In genomic region chr13:65112459-65113110, GRCm38 (mm10) we compare ENCODE assay signal across 8 mouse cellular contexts. TPM values are rescaled to one million over a fixed set of nuclear protein-coding genes. Genes with fewer than 3 reads are reported as not detected.
DNase-seq lines count a peak whose midpoint lies in the region; ATAC-seq lines count a peak whose summit lies in the region.

Gene Mfsd14b, minus strand, starts transcription at chr13:65112975.

- H3K36me3 ChIP-seq in heart, embryonic 14.5 days (ENCODE audit: control insufficient read depth, insufficient read depth, low read length), result no peaks in the 10 kb centered on the region
- H3K36me3 ChIP-seq in liver, embryonic 13.5 days, result no peaks in the 10 kb centered on the region
- H3K36me3 ChIP-seq in stomach, embryonic 16.5 days (ENCODE audit: control insufficient read depth, insufficient read depth, low read length), result no peaks in the 10 kb centered on the region

- no peaks in the 10 kb centered on the region for H3K27me3 ChIP-seq in heart, embryonic 14.5 days (ENCODE audit: control insufficient read depth, insufficient read depth, low read length)
- H3K27me3 ChIP-seq in liver, embryonic 13.5 days, result no peaks in the 10 kb centered on the region
- no peaks in the 10 kb centered on the region for H3K27me3 ChIP-seq in stomach, embryonic 16.5 days (ENCODE audit: control insufficient read depth, insufficient read depth, low read length)

- no peaks in the 10 kb centered on the region for H3K9me3 ChIP-seq in heart, embryonic 14.5 days (ENCODE audit: control insufficient read depth, low read length)
- H3K9me3 ChIP-seq in liver, embryonic 13.5 days (replicated peaks), result no peaks in the 10 kb centered on the region
- H3K9me3 ChIP-seq in stomach, embryonic 16.5 days (replicated peaks; ENCODE audit: control insufficient read depth, low read length), result no peaks in the 10 kb centered on the region

- H3K9ac ChIP-seq in heart, embryonic 14.5 days (ENCODE audit: low read length), result peak within 1 kb of the TSS; percentile 95
- peak within 1 kb of the TSS; percentile 94 for H3K9ac ChIP-seq in liver, embryonic 13.5 days
- H3K9ac ChIP-seq in stomach, embryonic 16.5 days (ENCODE audit: low read length), result peak within 1 kb of the TSS; percentile 97

- peak; percentile 96 for ATAC-seq in CD4-positive, CD25-positive, alpha-beta regulatory T cell, adult 4 months
- ATAC-seq in heart, embryonic 14.5 days (ENCODE audit: insufficient number of reproducible peaks, insufficient read depth, low FRiP score, low read depth), result peak; percentile 99
- peak; percentile 96 for ATAC-seq in liver, embryonic 13.5 days (ENCODE audit: low read depth)
- ATAC-seq in stomach, embryonic 16.5 days (ENCODE audit: insufficient read depth, low FRiP score), result peak; percentile 99

- H3K4me1 ChIP-seq in heart, embryonic 14.5 days (ENCODE audit: control insufficient read depth in 2 of 2, insufficient read depth in 2 of 2, low read length in 2 of 2), result peaks cover 0 to 19% of the 10 kb centered on the region in 2 experiments; a peak in 2 of 4 replicates
- peaks cover 30% of the 10 kb centered on the region for H3K4me1 ChIP-seq in liver, embryonic 13.5 days (replicated peaks)
- no peaks in the 10 kb centered on the region for H3K4me1 ChIP-seq in stomach, embryonic 16.5 days (ENCODE audit: control insufficient read depth, insufficient read depth, low read length)

- peak within 1 kb of the TSS; percentile 91 to 92 for H3K4me3 ChIP-seq in heart, embryonic 14.5 days (ENCODE audit: control insufficient read depth in 1 of 2, insufficient read depth in 1 of 2, low read depth in 1 of 2, low read length in 2 of 2)
- peak within 1 kb of the TSS; percentile 89 for H3K4me3 ChIP-seq in liver, embryonic 13.5 days (replicated peaks)
- peak within 1 kb of the TSS; percentile 90 for H3K4me3 ChIP-seq in stomach, embryonic 16.5 days (replicated peaks; ENCODE audit: low read length)

- WGBS in heart, embryonic 14.5 days, result under 1% methylated on average over 60 of the region's 60 CpGs
- WGBS in liver, embryonic 13.5 days (ENCODE audit: insufficient replicate concordance), result under 1% methylated on average over 60 of the region's 60 CpGs
- WGBS in stomach, embryonic 16.5 days, result under 1% methylated on average over 60 of the region's 60 CpGs

- DNase-seq in c-Kit-negative CD71-positive TER-119-positive erythroid progenitor cells, embryonic 14.5 days (ENCODE audit: low read depth, low spot score), result peak; percentile 83
- DNase-seq in fibroblast of lung, adult 2 months (ENCODE audit: low read depth), result peak; percentile 81
- peak; percentile 93 for DNase-seq in kidney, postnatal 14 days
- DNase-seq in liver, embryonic 13.5 days, result peak; percentile 85
- DNase-seq in neural tube, embryonic 10.5 days (ENCODE audit: extremely low spot score, low spot score), result peak; percentile 86

- H3K27ac ChIP-seq in heart, embryonic 14.5 days (replicated peaks in 1 of 2; ENCODE audit: control insufficient read depth in 1 of 2, insufficient read depth in 1 of 2, low read depth in 2 of 2, low read length in 2 of 2), result peak within 1 kb of the TSS; percentile 89 to 91
- peak within 1 kb of the TSS; percentile 93 for H3K27ac ChIP-seq in liver, embryonic 13.5 days
- peak within 1 kb of the TSS; percentile 91 for H3K27ac ChIP-seq in stomach, embryonic 16.5 days (ENCODE audit: low read length)

- H3K4me2 ChIP-seq in heart, embryonic 14.5 days (ENCODE audit: low read length), result peak within 1 kb of the TSS; percentile 89
- peak within 1 kb of the TSS; percentile 91 for H3K4me2 ChIP-seq in liver, embryonic 13.5 days
- H3K4me2 ChIP-seq in stomach, embryonic 16.5 days (ENCODE audit: low read depth, low read length), result peak within 1 kb of the TSS; percentile 72

RNA-seq across cellular contexts. Expression of gene Mfsd14b, which starts in this region (rescaled TPM):
- 10 to 100 TPM; 10.1 to 16.5 TPM for polyA plus RNA-seq in CD4-positive, CD25-positive, alpha-beta regulatory T cell, adult 4 months (2017; shearing (Covaris generic))
- polyA plus RNA-seq in heart, embryonic 14.5 days (2014; fragmentation: Nextera tagmentation; extraction: Ambion mirVana), result 37.6 and 39.9 TPM in 2 replicates
- 43.9 and 49.8 TPM in 2 replicates for polyA plus RNA-seq in liver, embryonic 13.5 days (2015; fragmentation: Nextera tagmentation; extraction: Ambion mirVana)
- polyA plus RNA-seq in stomach, embryonic 16.5 days (2015; fragmentation: Nextera tagmentation; extraction: Ambion mirVana), result 49.1 and 51.7 TPM in 2 replicates

Comparison
In these comparisons a context has a peak if more than half of its experiments do, and no peak if none do; other contexts are left out.
1. Peak in every context shown above with its lines: DNase-seq, ATAC-seq, H3K4me3 ChIP-seq and H3K27ac ChIP-seq.